Mouse (Mus musculus): ENCODE data around the gene Ctnnd2. TPM values are rescaled to one million over a fixed set of nuclear protein-coding genes. Genes with fewer than 3 reads are reported as not detected.
A peak's percentile ranks its signal among the peaks of the same experiment; 100 is the strongest.

Gene Ctnnd2
- polyA plus RNA-seq, 1 experiment, result 87.7 TPM

DNA sequence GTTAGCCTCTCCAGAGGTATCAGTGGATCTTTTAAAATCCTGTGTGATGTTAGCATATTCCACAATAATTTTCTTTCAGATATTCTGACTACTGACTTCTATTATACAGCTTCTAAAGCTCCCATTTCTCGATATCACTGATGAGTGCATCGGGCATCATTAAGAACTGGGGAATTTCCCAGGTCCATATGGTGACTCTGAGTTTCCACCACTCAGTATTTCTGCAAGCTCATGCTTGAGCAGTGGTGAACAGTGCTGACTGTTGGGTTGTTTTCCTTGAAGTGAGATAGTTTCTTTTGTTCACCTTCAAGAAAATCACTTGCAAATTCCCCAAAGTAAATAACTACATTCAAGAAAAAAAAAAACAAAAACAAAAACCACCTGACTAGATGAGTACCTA lies 542.4 kb downstream of the Ctnnd2 start:
- no peak overlapping the region for H3K27ac ChIP-seq (ENCODE audit: insufficient read depth, low read length)
- no peaks in the 10 kb centered on the region for H3K27me3 ChIP-seq (ENCODE audit: control insufficient read depth, insufficient read depth, low read length)
- TF ChIP-seq POLR2A (IDR thresholded peaks at IDR 0.05; ENCODE audit: borderline replicate concordance, insufficient read depth, low read length) (no peak), CTCF (IDR thresholded peaks at IDR 0.05; ENCODE audit: borderline replicate concordance, insufficient read depth, low read depth, low read length) (no peak)
- DNase-seq, result no peak
- 89% methylated on average over 2 of the region's 2 CpGs for WGBS
- H3K4me3 ChIP-seq (replicated peaks; ENCODE audit: insufficient read depth, low read depth, low read length), result no peak overlapping the region
- H3K4me1 ChIP-seq (ENCODE audit: control insufficient read depth, insufficient read depth, low read length), result no peaks in the 10 kb centered on the region; the same call in 1 of the 2 replicates

DNA sequence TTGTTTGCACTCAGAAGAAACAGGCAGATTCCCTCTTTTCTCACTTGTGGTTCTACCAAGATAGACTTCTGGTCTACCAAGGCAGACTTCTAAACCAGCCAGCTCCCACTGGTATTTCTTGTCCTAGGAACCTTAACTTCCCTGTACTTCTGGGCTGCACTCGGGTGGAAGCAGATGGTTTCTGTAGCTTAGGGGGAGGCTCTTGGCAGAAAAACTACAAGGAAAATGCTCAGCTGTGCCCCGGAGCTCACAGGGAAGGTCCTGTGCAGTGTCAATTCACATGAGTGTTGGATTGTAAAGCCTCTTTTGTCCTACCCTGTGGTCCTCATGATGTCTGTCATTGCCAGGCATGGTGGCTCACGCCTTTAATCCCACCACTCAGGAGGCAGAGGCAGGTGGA lies 546.4 kb downstream of the Ctnnd2 start:
- H3K27ac ChIP-seq (ENCODE audit: insufficient read depth, low read length), result no peak overlapping the region
- no peak overlapping the region for H3K4me3 ChIP-seq (replicated peaks; ENCODE audit: insufficient read depth, low read depth, low read length)
- WGBS, result 13% methylated on average over 3 of the region's 3 CpGs
- peaks cover 5% of the 10 kb centered on the region; the same call in 1 of the 2 replicates for H3K4me1 ChIP-seq (ENCODE audit: control insufficient read depth, insufficient read depth, low read length)
- peak; percentile 35 to 64 for DNase-seq
- TF ChIP-seq POLR2A (IDR thresholded peaks at IDR 0.05; ENCODE audit: borderline replicate concordance, insufficient read depth, low read length) (no peak), CTCF (IDR thresholded peaks at IDR 0.05; ENCODE audit: borderline replicate concordance, insufficient read depth, low read depth, low read length) (no peak)
- H3K27me3 ChIP-seq (ENCODE audit: control insufficient read depth, insufficient read depth, low read length), result no peaks in the 10 kb centered on the region

DNA sequence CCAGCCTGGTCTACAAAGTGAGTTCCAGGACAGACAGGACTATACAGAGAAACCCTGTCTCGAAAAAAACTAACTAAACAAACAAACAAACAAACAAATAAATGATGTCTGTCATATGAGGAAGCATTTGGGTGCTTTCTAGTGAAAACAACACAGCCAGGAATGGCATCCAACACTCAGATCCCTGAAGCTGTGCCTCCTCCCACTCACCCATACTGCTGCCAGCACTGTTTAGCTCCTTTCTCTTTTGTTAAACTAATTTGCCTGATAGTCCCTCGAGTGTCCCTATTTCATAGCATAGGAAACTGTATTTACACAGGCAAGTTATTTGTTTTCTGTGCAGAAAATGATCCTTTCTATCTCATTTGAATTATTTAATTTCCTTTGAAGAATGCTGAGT lies 546.8 kb downstream of the Ctnnd2 start:
- TF ChIP-seq POLR2A (IDR thresholded peaks at IDR 0.05; ENCODE audit: borderline replicate concordance, insufficient read depth, low read length) (no peak), CTCF (IDR thresholded peaks at IDR 0.05; ENCODE audit: borderline replicate concordance, insufficient read depth, low read depth, low read length) (no peak)
- 43% methylated on average over 2 of the region's 2 CpGs for WGBS
- H3K27ac ChIP-seq (ENCODE audit: insufficient read depth, low read length), result no peak overlapping the region
- no peak overlapping the region for H3K4me3 ChIP-seq (replicated peaks; ENCODE audit: insufficient read depth, low read depth, low read length)
- H3K4me1 ChIP-seq (ENCODE audit: control insufficient read depth, insufficient read depth, low read length), result peaks cover 5% of the 10 kb centered on the region; the same call in 1 of the 2 replicates
- peak in 1 of 2 experiments; percentile 36 for DNase-seq
- H3K27me3 ChIP-seq (ENCODE audit: control insufficient read depth, insufficient read depth, low read length), result no peaks in the 10 kb centered on the region

DNA sequence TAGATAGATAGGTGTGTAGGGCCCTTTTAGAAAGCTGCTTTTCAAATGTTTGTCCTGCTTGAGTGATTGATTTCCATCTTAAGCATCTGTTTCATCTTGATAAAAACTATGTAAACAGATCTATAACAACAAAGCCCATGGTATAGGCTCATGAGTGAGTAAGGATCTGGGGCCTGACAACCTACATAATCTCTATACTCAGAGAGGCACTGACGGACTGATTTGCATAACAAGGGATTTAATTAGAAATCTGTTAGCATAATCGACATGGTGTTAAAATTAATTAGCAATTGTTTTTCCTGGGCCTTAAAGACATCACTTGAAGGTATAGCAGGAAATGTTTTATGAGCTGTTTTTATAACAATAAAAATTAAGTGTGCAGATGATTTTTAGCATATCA lies 548.7 kb downstream of the Ctnnd2 start:
- TF ChIP-seq CTCF (IDR thresholded peaks at IDR 0.05; ENCODE audit: borderline replicate concordance, insufficient read depth, low read depth, low read length) (no peak), POLR2A (IDR thresholded peaks at IDR 0.05; ENCODE audit: borderline replicate concordance, insufficient read depth, low read length) (no peak)
- H3K4me1 ChIP-seq (ENCODE audit: control insufficient read depth, insufficient read depth, low read length), result peaks cover 5% of the 10 kb centered on the region; the same call in 1 of the 2 replicates
- no peak overlapping the region for H3K27ac ChIP-seq (ENCODE audit: insufficient read depth, low read length)
- no peak overlapping the region for H3K4me3 ChIP-seq (replicated peaks; ENCODE audit: insufficient read depth, low read depth, low read length)
- 72% methylated on average over 2 of the region's 2 CpGs for WGBS
- no peak for DNase-seq
- H3K27me3 ChIP-seq (ENCODE audit: control insufficient read depth, insufficient read depth, low read length), result no peaks in the 10 kb centered on the region

DNA sequence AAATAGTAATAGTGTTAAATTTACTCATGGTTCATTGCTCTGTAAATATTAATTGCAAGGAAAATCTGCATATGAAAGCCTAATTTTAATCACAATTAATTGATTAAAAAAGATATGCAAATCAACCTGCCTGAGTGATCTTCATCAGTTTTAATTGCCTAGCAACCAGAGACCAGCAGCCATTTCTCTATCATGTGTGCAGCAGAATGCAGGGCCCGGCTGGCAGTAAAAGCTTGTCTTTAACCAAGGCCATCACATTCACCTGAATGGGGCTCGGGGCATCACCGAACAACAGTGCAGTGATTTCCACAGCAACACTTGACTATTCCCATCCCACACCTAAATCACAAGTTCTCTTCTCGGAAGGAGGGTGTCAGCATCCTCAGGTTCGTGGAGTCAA lies 553.7 kb downstream of the Ctnnd2 start:
- H3K27ac ChIP-seq (ENCODE audit: insufficient read depth, low read length), result no peak overlapping the region
- TF ChIP-seq CTCF (IDR thresholded peaks at IDR 0.05; ENCODE audit: borderline replicate concordance, insufficient read depth, low read depth, low read length) (no peak), POLR2A (IDR thresholded peaks at IDR 0.05; ENCODE audit: borderline replicate concordance, insufficient read depth, low read length) (no peak)

DNA sequence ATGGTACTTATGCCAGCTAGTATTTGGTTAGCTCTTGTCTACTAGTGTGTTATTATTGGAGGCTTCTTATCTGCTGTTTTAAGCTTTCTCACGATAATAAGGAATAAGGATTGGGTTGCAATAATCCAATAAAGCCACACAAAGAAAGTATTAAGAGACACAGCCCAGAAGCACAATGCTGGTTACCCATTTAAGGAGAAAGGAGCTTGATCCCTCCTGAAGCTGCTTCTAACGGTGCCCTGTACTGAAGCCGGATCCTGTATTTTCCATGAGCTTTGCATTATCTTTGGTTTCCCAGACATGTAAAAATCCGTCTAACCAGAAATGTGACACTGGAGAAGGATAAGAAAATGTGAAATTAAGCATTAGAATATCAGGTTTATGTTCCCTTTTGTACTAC lies 565.8 kb downstream of the Ctnnd2 start:
- Histone ChIP-seq H3K27ac (ENCODE audit: insufficient read depth, low read length) (no peak overlapping the region), H3K4me3 (replicated peaks; ENCODE audit: insufficient read depth, low read depth, low read length) (no peak overlapping the region), H3K27me3 (ENCODE audit: control insufficient read depth, insufficient read depth, low read length) (no peaks in the 10 kb centered on the region), H3K4me1 (ENCODE audit: control insufficient read depth, insufficient read depth, low read length) (no peaks in the 10 kb centered on the region)
- no peak for DNase-seq
- no peak for TF ChIP-seq CTCF (IDR thresholded peaks at IDR 0.05; ENCODE audit: borderline replicate concordance, insufficient read depth, low read depth, low read length)
- no peak for TF ChIP-seq POLR2A (IDR thresholded peaks at IDR 0.05; ENCODE audit: borderline replicate concordance, insufficient read depth, low read length)
- WGBS, result 86% methylated on average over 4 of the region's 4 CpGs

More for the DNA sequence above, 553.7 kb downstream of the Ctnnd2 start:
- H3K27me3 ChIP-seq (ENCODE audit: control insufficient read depth, insufficient read depth, low read length), result no peaks in the 10 kb centered on the region
- no peak overlapping the region for H3K4me3 ChIP-seq (replicated peaks; ENCODE audit: insufficient read depth, low read depth, low read length)
- DNase-seq, result no peak
- H3K4me1 ChIP-seq (ENCODE audit: control insufficient read depth, insufficient read depth, low read length), result no peaks in the 10 kb centered on the region
- WGBS, result 75% methylated on average over 5 of the region's 5 CpGs

DNA sequence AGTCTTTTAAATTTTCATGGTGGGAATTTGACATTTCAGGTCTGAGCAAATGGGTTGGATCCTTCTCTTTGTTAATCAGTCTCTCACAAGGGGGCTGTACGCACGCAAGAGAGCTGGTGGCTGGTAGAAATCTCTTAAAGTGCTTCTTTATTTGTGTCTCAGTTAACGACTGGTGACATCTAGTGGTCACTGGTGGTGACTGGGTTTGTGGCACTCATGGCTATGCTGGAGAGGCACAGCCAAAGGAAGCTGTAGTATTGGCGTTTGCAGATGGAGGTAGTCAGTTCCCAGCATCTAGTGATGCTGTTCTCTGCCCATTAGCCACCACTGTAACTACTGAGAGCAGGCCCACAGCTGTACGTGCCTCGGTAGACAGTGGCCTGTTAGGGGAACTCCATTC lies 568.3 kb downstream of the Ctnnd2 start:
- DNase-seq, result peak; percentile 66 to 72
- H3K4me1 ChIP-seq (ENCODE audit: control insufficient read depth, insufficient read depth, low read length), result no peaks in the 10 kb centered on the region
- no peak overlapping the region for H3K27ac ChIP-seq (ENCODE audit: insufficient read depth, low read length)
- H3K27me3 ChIP-seq (ENCODE audit: control insufficient read depth, insufficient read depth, low read length), result no peaks in the 10 kb centered on the region
- no peak overlapping the region for H3K4me3 ChIP-seq (replicated peaks; ENCODE audit: insufficient read depth, low read depth, low read length)
- peak; percentile 82 for TF ChIP-seq CTCF (IDR thresholded peaks at IDR 0.05; ENCODE audit: borderline replicate concordance, insufficient read depth, low read depth, low read length)
- TF ChIP-seq POLR2A (IDR thresholded peaks at IDR 0.05; ENCODE audit: borderline replicate concordance, insufficient read depth, low read length), result no peak
- WGBS, result 16% methylated on average over 6 of the region's 6 CpGs

DNA sequence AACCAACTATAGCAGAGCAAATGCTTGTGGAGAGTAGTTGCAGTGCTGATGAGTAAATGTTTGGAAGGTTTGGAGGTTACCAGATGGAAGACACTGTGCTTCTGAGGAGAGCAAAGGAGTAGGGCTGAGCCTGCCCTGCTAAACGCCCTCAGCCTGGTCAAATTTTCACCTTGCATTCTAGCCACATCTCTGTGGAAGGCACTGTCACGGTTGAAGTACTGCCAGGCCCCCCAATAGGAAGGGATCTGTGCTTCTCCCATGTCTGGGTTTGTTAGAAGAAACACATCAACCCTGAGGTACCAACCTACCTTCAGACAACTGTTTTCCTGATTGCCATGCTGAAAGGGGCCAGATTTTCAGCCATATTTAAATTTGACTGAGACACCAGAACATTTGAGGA lies 585.6 kb downstream of the Ctnnd2 start:
- Histone ChIP-seq H3K4me3 (replicated peaks; ENCODE audit: insufficient read depth, low read depth, low read length) (no peak overlapping the region), H3K27me3 (ENCODE audit: control insufficient read depth, insufficient read depth, low read length) (no peaks in the 10 kb centered on the region), H3K27ac (ENCODE audit: insufficient read depth, low read length) (no peak overlapping the region), H3K4me1 (ENCODE audit: control insufficient read depth, insufficient read depth, low read length) (no peaks in the 10 kb centered on the region; the same call in 1 of the 2 replicates)
- DNase-seq, result peak in 1 of 2 experiments; percentile 41
- TF ChIP-seq CTCF (IDR thresholded peaks at IDR 0.05; ENCODE audit: borderline replicate concordance, insufficient read depth, low read depth, low read length), result no peak
- no peak for TF ChIP-seq POLR2A (IDR thresholded peaks at IDR 0.05; ENCODE audit: borderline replicate concordance, insufficient read depth, low read length)
- 43% methylated on average over 2 of the region's 2 CpGs for WGBS

All from cerebellum, adult 2 months (tissue).